Mouse (Mus musculus) olfactory bulb, adult 2 months (tissue): ENCODE results near the gene Dot1l.

Source experiments
- CTCF ChIP-seq: fragments of 200-500 bp; IDR thresholded peaks from 2 replicates; pipeline ENCODE4 v1.5.1; 2012; ENCODE audit warnings: low read depth, mild to moderate bottlenecking, low read length, moderate library complexity; ENCODE audit not compliant: insufficient read depth
- POLR2A ChIP-seq: fragments of 200-500 bp; IDR thresholded peaks from 2 replicates; pipeline ENCODE4 v1.6.1; 2012; ENCODE audit warnings: mild to moderate bottlenecking, low read depth, low read length, moderate library complexity; ENCODE audit not compliant: insufficient read depth

DNA sequence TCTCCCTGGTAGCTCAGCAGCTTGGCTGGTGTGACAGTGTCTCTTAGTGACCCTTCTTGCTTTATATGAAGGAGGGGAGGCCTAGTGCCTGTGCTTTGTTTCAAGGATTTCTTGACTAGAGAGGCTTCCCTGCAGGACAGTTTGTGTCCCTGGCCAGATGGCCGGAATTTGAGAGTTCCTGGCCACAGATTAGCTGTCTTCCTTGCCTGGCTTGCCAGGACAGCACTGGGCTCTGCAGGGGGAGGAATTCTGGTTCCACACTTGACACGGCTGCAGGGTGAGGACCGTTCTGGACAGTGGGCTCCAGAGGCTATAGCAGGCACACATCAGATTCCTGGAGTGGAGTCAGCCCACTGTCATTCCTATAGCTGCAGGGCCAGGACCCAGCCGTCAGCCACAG is 20.7 kb downstream of the Dot1l start:
- no peak for TF ChIP-seq CTCF
- no peak for TF ChIP-seq POLR2A
